Mouse (Mus musculus) hindbrain, embryonic 14.5 days (tissue): Measurements from ENCODE around the gene Gpbp1l1. TPM values are rescaled to one million over a fixed set of nuclear protein-coding genes. Genes with fewer than 3 reads are reported as not detected.

Experiments used
- ATAC-seq: fragments of 200-750 bp; cut with Nextera tagmentation; 2 replicates; pipeline ENCODE4 v1.8.0; 2017; ENCODE audit warnings: moderate number of reproducible peaks, mild to moderate bottlenecking, moderate TSS enrichment, moderate library complexity; ENCODE audit not compliant: low FRiP score
- DNase-seq: peaks from one replicate; pipeline ENCODE4 v3.0.0-alpha.2; 2015; ENCODE audit warnings: low spot score
- H3K27ac ChIP-seq: fragments of 300-500 bp; sonication (generic); 2 replicates; pipeline ENCODE4 v1.5.1; 2014; ENCODE audit warnings: mild to moderate bottlenecking, moderate library complexity
- H3K27me3 ChIP-seq: fragments of 300-500 bp; sonication (generic); 2 replicates; pipeline ENCODE4 v1.6.1; 2014; ENCODE audit warnings: mild to moderate bottlenecking, low read length, mixed read lengths; ENCODE audit not compliant: control insufficient read depth, insufficient read depth
- H3K36me3 ChIP-seq: fragments of 300-500 bp; sonication (generic); replicated peaks from 2 replicates; pipeline ENCODE4 v1.6.1; 2014; ENCODE audit not compliant: control insufficient read depth, insufficient read depth
- H3K4me1 ChIP-seq: fragments of 300-500 bp; sonication (generic); replicated peaks from 2 replicates; pipeline ENCODE4 v1.6.1; 2014; ENCODE audit warnings: antibody characterized with exemption, low read length, mixed read lengths; ENCODE audit not compliant: control insufficient read depth, insufficient read depth
- H3K4me2 ChIP-seq: fragments of 300-500 bp; sonication (generic); replicated peaks from 2 replicates; pipeline ENCODE4 v1.6.1; 2014; ENCODE audit warnings: mild to moderate bottlenecking, moderate library complexity
- H3K4me3 ChIP-seq: fragments of 300-500 bp; sonication (generic); replicated peaks from 2 replicates; pipeline ENCODE4 v1.5.1; 2014; ENCODE audit warnings: mild to moderate bottlenecking, low read length
- H3K9ac ChIP-seq: fragments of 300-500 bp; sonication (generic); 2 replicates; pipeline ENCODE4 v1.6.1; 2014
- H3K9me3 ChIP-seq: fragments of 300-500 bp; sonication (generic); 2 replicates; pipeline ENCODE4 v1.6.1; 2016; ENCODE audit warnings: low read length; ENCODE audit not compliant: control insufficient read depth
- WGBS: fragments of 180-500 bp; shearing (Covaris S2); extraction: QIAGEN DNeasy Blood & Tissue Kit; methylation state at CpG from one replicate; pipeline ENCODE4 v1.1.7; 2014; 5-methylcytosine and 5-hydroxymethylcytosine counted together
- polyA plus RNA-seq: library from polyadenylated mRNA; unstranded; fragments of >200 nt; fragmentation: Nextera tagmentation; extraction: Ambion mirVana; gene quantifications from 2 replicates; pipeline ENCODE4 v1.2.1, GENCODE M21; 2014

Gene Gpbp1l1
- polyA plus RNA-seq, 1 experiment from 2014 or later, result 18.9 TPM

DNA sequence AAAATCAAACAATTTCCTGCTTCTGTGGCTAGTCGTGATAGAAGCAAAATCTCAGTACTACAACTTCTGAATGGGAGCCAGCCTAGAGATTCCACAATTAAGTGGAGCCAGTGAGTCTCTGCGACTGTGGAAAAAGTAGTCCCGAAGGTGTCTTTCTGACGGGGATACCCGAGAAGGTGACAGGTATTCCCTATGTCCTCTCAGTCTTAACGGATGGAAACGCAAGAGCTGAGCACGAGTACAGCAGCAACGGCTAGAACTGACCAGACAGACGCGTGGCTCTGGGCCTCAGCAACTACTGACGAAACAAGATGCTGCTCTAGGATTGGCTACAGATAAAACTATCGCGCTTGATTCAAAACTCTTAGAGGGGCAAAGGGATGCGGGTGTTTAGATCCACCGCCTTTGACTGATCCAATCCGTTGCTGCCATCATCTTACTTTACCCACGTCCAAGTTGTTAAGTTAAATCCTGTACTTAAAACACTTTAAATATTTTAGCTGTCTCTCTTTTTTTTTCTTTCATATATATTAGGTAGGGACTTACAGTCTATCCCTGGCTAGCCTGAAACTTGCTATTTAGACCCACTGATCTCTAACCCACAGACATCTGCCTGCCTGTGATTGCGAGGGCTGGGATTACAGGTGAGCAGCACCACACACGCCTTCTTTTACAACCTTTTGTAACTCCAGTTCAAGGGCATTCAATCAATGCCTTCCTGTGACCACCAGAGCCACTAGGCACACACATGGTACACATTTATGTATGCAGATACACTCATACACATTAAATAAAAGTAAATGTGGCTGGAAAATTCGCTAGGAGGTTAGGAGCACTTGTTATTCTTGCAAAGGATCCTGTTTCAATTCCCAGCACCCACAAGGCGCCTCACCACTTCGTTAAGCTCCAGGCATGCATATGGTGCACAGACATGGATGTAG lies 70.5 kb downstream of the Gpbp1l1 start, which contains the start of gene Nasp:
Nasp (minus strand) TSS at position 220 of the 941 bp plus-strand sequence.
- peak; percentile 85 for ATAC-seq
- 8% methylated on average over 23 of the region's 23 CpGs for WGBS
- no peaks in the 10 kb centered on the region for H3K27me3 ChIP-seq

DNA sequence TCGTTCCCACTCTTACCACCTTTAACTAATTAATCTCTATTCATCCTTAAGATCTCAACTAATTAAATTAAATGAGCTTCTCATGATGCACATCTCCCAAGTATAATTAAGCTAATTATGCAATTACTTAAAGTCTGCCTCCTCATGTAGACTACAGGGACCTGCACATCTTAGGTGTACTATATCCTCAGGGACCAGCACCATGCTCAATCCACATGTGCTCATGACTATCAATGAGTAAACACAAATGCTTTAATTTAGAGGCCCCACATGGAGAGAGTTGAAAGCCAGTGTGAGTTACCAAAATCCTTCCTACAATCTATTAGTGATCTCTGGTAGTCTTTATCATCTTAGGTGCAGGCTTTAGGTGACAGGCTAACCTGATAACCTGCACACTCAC lies 77.7 kb downstream of the Gpbp1l1 start:
- 69% methylated on average over 1 of the region's 1 CpGs for WGBS
- Histone ChIP-seq H3K27me3 (no peaks in the 10 kb centered on the region), H3K4me1 (no peaks in the 10 kb centered on the region), H3K4me2 (no peak overlapping the region), H3K9ac (no peak overlapping the region), H3K36me3 (peaks cover 71% of the 10 kb centered on the region), H3K27ac (no peak overlapping the region), H3K4me3 (no peak overlapping the region), H3K9me3 (no peaks in the 10 kb centered on the region)
- no peak; the same call in 1 of the 2 replicates for ATAC-seq
- no peak for DNase-seq

More for the DNA sequence above, 70.5 kb downstream of the Gpbp1l1 start, which contains the start of gene Nasp:
- Histone ChIP-seq H3K4me2 (peak within 1 kb of the TSS; percentile 85), H3K36me3 (0 out of 2 replicates have a peak, but pooled peaks cover 5% of the 10 kb centered on the region), H3K9ac (peak within 1 kb of the TSS; percentile 77), H3K4me1 (peaks cover 23% of the 10 kb centered on the region), H3K9me3 (no peaks in the 10 kb centered on the region), H3K4me3 (peak within 1 kb of the TSS; percentile 86), H3K27ac (peak within 1 kb of the TSS; percentile 92)
- peak; percentile 88 for DNase-seq

DNA sequence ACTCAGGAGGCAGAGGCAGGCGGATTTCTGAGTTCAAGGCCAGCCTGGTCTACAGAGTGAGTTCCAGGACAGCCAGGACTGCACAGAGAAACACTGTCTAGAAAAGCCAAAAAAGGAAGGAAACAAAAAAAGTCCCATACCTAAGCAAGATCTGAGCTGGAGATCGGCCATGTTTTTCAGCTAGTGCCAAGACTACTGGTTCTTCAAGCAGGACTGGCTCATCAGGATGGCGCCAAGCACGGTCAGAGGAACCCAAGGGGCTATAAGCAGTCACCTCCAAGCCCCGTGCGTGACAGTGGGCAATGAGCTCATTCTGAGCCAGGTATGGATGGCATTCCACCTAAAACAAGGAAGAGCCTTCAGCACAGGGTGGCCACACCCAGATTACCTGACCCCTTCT lies 81.4 kb downstream of the Gpbp1l1 start:
- ATAC-seq (no peak), DNase-seq (no peak)
- no peaks in the 10 kb centered on the region for H3K4me1 ChIP-seq
- 97% methylated on average over 6 of the region's 6 CpGs for WGBS
- H3K27me3 ChIP-seq, result no peaks in the 10 kb centered on the region
- H3K4me3 ChIP-seq, result no peak overlapping the region
- H3K4me2 ChIP-seq, result no peak overlapping the region
- H3K27ac ChIP-seq, result no peak overlapping the region
- H3K9me3 ChIP-seq, result no peaks in the 10 kb centered on the region
- peaks cover 97% of the 10 kb centered on the region for H3K36me3 ChIP-seq
- no peak overlapping the region for H3K9ac ChIP-seq

DNA sequence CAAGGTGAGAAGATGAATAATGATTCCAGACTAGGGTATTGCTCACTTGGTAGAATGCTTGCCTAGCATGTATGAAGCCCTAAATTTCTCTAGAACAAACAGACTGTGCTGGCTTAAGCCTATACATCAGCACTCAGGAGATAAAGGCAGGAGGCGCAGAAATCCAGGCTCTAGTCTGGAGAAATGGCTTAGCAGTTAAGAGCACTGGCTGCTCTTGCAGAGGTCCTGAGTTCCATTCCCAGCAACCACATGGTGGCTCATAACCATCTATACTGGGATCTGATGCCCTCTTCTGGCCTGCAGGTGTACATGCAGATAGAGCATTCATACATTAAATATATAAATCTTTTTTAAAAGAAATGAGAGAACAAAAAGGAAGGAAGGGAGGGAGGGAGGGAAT lies 84.6 kb downstream of the Gpbp1l1 start:
- Histone ChIP-seq H3K27ac (no peak overlapping the region), H3K4me1 (peaks cover 4% of the 10 kb centered on the region; the same call in 1 of the 2 replicates), H3K36me3 (peaks cover 84% of the 10 kb centered on the region), H3K4me2 (no peak overlapping the region), H3K4me3 (no peak overlapping the region), H3K27me3 (no peaks in the 10 kb centered on the region), H3K9ac (no peak overlapping the region), H3K9me3 (no peaks in the 10 kb centered on the region)
- WGBS, result 97% methylated on average over 1 of the region's 1 CpGs
- DNase-seq (no peak), ATAC-seq (no peak)

Other genes with a start within 250 kb of the Gpbp1l1 start
- 60.0 and 68.7 TPM in 2 replicates for gene Mast2, start 93.5 kb upstream of the Gpbp1l1 start, polyA plus RNA-seq
- gene Ipp, start 50.1 kb upstream of the Gpbp1l1 start, polyA plus RNA-seq, result 3.8 and 4.6 TPM in 2 replicates
- gene Tmem69, start 1.7 kb upstream of the Gpbp1l1 start, polyA plus RNA-seq, result 27.2 and 27.9 TPM in 2 replicates
- 3.8 and 5.3 TPM in 2 replicates for gene Ccdc17, start 39.0 kb downstream of the Gpbp1l1 start, polyA plus RNA-seq
- 86.3 and 88.9 TPM in 2 replicates for gene Nasp, start 70.3 kb downstream of the Gpbp1l1 start, polyA plus RNA-seq
- gene Akr1a1, start 94.0 kb downstream of the Gpbp1l1 start, polyA plus RNA-seq, result 712 and 742 TPM in 2 replicates
- gene Prdx1, start 127.9 kb downstream of the Gpbp1l1 start, polyA plus RNA-seq, result 432 and 436 TPM in 2 replicates
- 11.0 and 14.8 TPM in 2 replicates for gene Mmachc, start 150.7 kb downstream of the Gpbp1l1 start, polyA plus RNA-seq
- 11.3 and 11.5 TPM in 2 replicates for gene Ccdc163, start 150.9 kb downstream of the Gpbp1l1 start, polyA plus RNA-seq
- gene Tesk2, start 163.3 kb downstream of the Gpbp1l1 start, polyA plus RNA-seq, result 2.8 and 3.0 TPM in 2 replicates
- 25.3 and 27.1 TPM in 2 replicates for gene Toe1, start 250.0 kb downstream of the Gpbp1l1 start, polyA plus RNA-seq